Mouse (Mus musculus) subcutaneous adipose tissue, adult 2 months (tissue): ENCODE results near the gene Dynll1. TPM values are rescaled to one million over a fixed set of nuclear protein-coding genes. Genes with fewer than 3 reads are reported as not detected.

Experiments
- polyA plus RNA-seq: library from polyadenylated mRNA; depleted of rRNA; stranded (reverse); fragments of >200 nt; gene quantifications from 2 replicates; pipeline ENCODE4 v1.2.3, GENCODE M21; 2012; ENCODE audit warnings: low replicate concordance; rRNA removed

Gene Dynll1
- 113 and 341 TPM in 2 replicates for polyA plus RNA-seq

DNA sequence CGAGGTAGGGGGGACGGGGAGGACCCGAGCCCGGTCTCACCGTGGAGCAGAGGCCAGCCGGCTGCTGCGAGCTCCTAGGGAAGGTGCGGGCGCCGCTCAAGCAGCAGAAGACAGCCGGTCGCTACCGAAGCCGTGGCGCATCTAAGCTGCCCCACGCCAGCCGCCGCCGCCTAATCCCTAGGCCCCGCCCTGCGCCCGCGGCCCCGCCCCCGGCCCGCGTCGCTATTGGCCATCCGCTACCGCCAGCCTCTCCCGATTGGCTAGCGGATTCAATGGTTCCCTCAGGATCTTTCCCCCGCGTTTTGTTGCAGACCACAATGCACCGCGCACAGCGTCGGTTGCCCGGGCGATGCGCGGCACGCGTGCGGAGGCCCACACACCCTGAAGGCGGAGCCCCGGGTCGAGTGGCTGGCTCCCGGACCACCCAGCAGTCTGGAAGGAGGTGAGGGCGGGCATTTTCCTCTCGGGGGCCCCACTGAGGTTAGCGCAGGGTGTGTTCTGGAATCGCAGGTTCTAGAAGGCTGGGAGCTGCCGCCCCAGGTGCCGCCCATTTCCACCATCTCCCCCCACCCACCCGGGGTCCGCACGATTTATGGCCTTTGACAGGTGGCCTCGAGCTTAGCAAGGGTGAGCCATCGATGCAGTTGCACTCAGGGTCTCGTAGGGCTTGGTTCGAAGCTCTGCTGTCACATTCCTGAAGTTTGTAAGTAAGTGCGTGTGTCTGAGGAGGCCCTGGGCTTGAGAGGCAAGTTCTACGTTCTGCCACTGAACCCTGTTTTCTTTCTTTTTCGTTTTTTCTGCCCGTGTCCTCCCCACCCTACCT is at the start of gene Dynll1:
Dynll1 (minus strand) TSS at position 208 of the 823 bp plus-strand sequence.

DNA sequence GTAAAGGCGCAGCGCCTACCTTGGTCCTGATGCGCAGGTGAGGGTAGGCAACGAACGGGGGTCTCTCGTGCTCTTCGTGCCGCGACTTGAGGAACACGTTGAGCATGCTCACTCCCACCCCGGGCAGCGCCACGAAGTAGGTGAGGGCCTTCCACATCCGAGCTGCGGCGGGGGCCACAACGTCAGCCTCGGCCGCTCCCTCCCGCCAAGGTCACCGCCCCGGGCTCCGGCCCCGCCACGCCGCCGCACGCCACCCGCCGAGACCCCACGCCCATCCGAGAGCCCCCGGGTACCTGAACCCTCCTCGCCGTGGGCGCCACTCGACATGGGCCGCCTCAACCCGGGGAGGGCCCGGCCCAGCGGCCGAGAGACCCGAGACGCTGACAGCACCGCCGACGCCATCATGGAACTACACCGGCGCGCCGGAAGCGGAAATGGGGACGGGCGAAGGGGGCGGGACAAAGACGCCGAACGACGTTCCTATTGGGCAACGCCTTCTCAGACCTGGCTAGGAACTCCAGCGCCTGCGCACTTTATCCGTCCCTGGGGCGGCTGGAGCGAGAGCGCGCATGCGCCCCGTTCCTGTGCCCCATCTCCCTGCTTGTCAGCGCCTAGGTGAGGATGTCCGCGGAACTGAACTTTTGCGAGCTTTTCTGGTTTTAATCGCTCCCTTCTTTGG is 47.9 kb upstream of the Dynll1 start, which contains the start of gene Cox6a1:
Cox6a1 (minus strand) TSS at position 436 of the 679 bp plus-strand sequence.

DNA sequence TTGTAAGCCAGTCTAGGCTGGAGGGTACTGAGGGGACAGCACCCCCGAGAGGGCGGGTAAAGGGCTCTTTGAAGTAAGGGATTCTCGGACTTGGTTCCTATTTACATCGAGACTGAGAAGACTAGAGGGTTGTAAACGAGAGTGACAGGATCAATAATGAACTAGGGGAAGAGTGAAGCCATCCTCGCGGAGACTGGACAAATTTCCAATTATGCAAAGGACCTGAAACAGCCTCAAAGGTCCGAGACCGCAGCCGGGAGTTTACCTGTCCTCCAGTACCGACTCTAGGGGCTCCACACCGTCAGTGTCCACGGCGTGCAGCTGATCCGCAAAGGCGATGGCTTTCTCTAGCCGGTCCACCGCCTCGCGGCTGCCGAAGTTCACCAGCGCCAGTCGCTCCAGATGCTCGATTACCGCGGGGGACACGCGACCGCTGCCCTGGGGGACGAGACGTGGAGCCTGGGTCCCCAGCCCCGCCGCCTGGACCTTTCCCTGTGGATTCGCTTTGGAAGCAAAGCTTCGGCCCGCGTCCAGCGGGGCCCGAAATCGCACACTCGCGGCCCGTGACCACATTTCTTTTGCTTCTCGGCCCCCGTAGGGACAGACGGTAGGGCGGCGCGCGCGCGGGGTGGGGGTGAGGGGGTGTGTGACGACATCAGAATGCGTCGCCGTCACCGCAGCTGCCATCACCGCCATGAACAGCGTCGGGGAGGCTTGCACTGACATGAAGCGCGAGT is 39.9 kb upstream of the Dynll1 start, which contains the start of the genes Gatc and Triap1:
Gatc (minus strand) TSS at position 602 of the 737 bp plus-strand sequence.
Triap1 (plus strand) TSS at position 649 of the 737 bp plus-strand sequence.

DNA sequence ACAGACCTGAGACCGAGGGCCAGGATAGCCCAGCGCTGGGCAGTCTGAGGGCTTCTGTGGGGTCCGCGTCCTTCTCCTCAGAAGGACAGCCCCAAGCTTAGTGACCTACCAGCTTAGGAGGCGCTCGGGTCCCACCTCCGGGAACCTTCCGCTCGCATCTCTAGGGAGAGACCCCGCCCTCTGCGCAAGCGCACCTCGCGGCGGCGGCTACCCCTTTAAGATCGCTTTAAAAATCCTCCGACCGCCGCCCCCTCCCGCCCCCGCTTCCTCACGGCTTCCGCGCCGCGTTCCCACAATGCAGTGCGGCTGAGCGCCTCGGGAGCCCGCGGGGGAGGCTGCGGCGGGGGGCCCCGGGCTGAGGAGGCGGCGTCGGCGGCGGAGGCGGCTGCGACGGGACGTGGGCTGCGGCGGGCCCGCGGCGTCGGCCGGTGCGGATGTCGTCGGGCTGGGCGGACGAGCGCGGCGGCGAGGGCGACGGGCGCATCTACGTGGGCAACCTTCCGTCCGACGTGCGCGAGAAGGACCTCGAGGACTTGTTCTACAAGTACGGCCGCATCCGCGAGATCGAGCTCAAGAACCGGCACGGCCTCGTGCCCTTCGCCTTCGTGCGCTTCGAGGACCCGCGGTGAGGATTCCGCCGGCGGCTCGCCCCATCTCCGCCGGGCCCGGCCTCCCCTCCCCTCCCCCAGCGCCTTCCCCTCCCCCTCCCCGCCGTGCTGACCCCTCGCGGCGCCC is 26.2 kb upstream of the Dynll1 start, which contains the start of gene Srsf9:
Srsf9 (plus strand) TSS at position 303 of the 735 bp plus-strand sequence.

GRCm38 (mm10) chr5:115279226-115280049 is 21.4 kb downstream of the Dynll1 start, which contains the start of gene Coq5:
Gene Coq5, plus strand, starts transcription at chr5:115279666.

DNA sequence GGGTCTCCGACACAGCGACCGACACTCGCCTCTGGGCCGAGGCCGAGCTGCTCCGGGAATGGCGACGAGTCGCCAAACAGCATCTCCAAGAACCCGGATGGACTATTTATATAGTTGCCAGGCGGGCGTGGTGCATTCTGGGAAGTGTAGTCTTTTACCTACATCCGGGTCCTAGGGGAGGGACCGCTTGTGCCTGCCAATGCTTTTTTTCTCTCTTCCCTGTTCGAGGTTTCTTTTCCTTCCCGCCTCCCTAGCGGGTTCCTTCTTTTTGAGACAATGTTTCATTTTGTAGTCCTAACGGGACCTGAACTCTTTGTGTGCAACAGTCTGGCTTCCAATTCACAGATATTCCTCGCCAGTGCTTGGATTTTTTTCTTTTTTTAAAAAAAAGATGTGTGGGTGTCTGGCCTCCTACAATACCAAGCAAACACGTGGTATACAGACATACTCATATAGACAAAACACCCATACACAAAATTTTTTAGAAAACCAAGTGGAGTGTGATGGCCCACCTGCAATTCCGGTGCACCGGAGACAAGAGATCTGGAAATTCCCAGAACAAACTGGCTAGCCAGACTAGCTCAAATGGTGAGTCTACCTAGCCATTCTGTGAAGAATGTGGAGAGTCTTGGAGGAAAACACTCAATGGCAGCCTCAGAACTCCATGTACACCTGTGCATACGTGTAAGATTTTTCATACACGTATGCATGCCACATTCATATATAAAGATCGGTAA is 27.8 kb downstream of the Dynll1 start, which contains the start of gene Rnf10:
Rnf10 (minus strand) TSS at position 87 of the 737 bp plus-strand sequence.

Other genes starting within 250 kb of the Dynll1 start
- 0.49 TPM in 1 of 2 replicates, not detected in the other for gene Gm10401, start 202.7 kb downstream of the Dynll1 start, polyA plus RNA-seq
- 170 and 284 TPM in 2 replicates for gene Acads, start 181.7 kb downstream of the Dynll1 start, polyA plus RNA-seq
- 24.5 and 54.6 TPM in 2 replicates for gene Unc119b, start 166.0 kb downstream of the Dynll1 start, polyA plus RNA-seq
- gene Mlec, start 142.8 kb downstream of the Dynll1 start, polyA plus RNA-seq = 102 and 107 TPM in 2 replicates
- gene Cabp1, start 106.6 kb downstream of the Dynll1 start, polyA plus RNA-seq = 3.5 and 5.2 TPM in 2 replicates
- 84.5 and 91.3 TPM in 2 replicates for gene Pop5, start 65.2 kb downstream of the Dynll1 start, polyA plus RNA-seq
- gene Rnf10, start 28.1 kb downstream of the Dynll1 start, polyA plus RNA-seq = 184 and 207 TPM in 2 replicates
- 20.2 and 33.0 TPM in 2 replicates for gene Coq5, start 21.3 kb downstream of the Dynll1 start, polyA plus RNA-seq
- gene Srsf9, start 26.2 kb upstream of the Dynll1 start, polyA plus RNA-seq = 30.6 and 58.8 TPM in 2 replicates
- gene Gatc, start 40.2 kb upstream of the Dynll1 start, polyA plus RNA-seq = 15.2 and 15.5 TPM in 2 replicates
- gene Triap1, start 40.2 kb upstream of the Dynll1 start, polyA plus RNA-seq = 19.0 and 26.8 TPM in 2 replicates
- gene Cox6a1, start 48.0 kb upstream of the Dynll1 start, polyA plus RNA-seq = 2,308 and 3,139 TPM in 2 replicates
- gene Msi1, start 128.6 kb upstream of the Dynll1 start, polyA plus RNA-seq = 1.1 and 20.6 TPM in 2 replicates
- gene Pla2g1b, start 165.3 kb upstream of the Dynll1 start, polyA plus RNA-seq = 0.62 TPM in 1 of 2 replicates, not detected in the other
- gene Sirt4, start 183.7 kb upstream of the Dynll1 start, polyA plus RNA-seq = 42.6 and 51.3 TPM in 2 replicates
- 77.3 and 92.5 TPM in 2 replicates for gene Pxn, start 205.7 kb upstream of the Dynll1 start, polyA plus RNA-seq